Mouse (Mus musculus) hindbrain, postnatal 0 days (tissue): ENCODE data around the gene Cars2. TPM values are rescaled to one million over a fixed set of nuclear protein-coding genes. Genes with fewer than 3 reads are reported as not detected.
"Not testable (repeated sequence)": the region's sequence is repeated elsewhere in the genome, so short reads cannot be mapped to it uniquely, and the experiment has no call there.

Experiments used
- ATAC-seq: fragments of 200-750 bp; cut with Nextera tagmentation; 2 replicates; pipeline ENCODE4 v1.8.0; 2017; ENCODE audit warnings: mild to moderate bottlenecking, moderate TSS enrichment, moderate library complexity
- DNase-seq: peaks from one replicate; pipeline ENCODE4 v3.0.0-alpha.2; 2015; ENCODE audit warnings: low spot score
- H3K27ac ChIP-seq: fragments of 300-500 bp; sonication (generic); 2 replicates; pipeline ENCODE4 v1.5.1; 2014; ENCODE audit warnings: mild to moderate bottlenecking
- H3K27me3 ChIP-seq: fragments of 300-500 bp; sonication (generic); 2 replicates; pipeline ENCODE4 v1.6.1; 2014; ENCODE audit warnings: low read length, mixed read lengths; ENCODE audit not compliant: insufficient read depth
- H3K36me3 ChIP-seq: fragments of 300-500 bp; sonication (generic); 2 replicates; pipeline ENCODE4 v1.6.1; 2014; ENCODE audit warnings: low read length, mixed read lengths; ENCODE audit not compliant: insufficient read depth
- H3K4me1 ChIP-seq: fragments of 300-500 bp; sonication (generic); 2 replicates; pipeline ENCODE4 v1.6.1; 2014; ENCODE audit warnings: antibody characterized with exemption, low read length, mixed read lengths; ENCODE audit not compliant: insufficient read depth
- H3K4me2 ChIP-seq: fragments of 300-500 bp; sonication (generic); 2 replicates; pipeline ENCODE4 v1.6.1; 2014; ENCODE audit warnings: low read depth, mild to moderate bottlenecking, low read length, moderate library complexity, mixed read lengths
- H3K4me3 ChIP-seq: fragments of 300-500 bp; sonication (generic); 2 replicates; pipeline ENCODE4 v1.5.1; 2014; ENCODE audit warnings: low read length
- H3K9ac ChIP-seq: fragments of 300-500 bp; sonication (generic); replicated peaks from 2 replicates; pipeline ENCODE4 v1.6.1; 2014; ENCODE audit warnings: mild to moderate bottlenecking, low read length, moderate library complexity, mixed read lengths
- H3K9me3 ChIP-seq: fragments of 300-500 bp; sonication (generic); 2 replicates; pipeline ENCODE4 v1.6.1; 2016; ENCODE audit warnings: low read length, mixed read lengths
- CTCF ChIP-seq: IDR thresholded peaks from 2 replicates; pipeline ENCODE4 v1.5.1; 2016; ENCODE audit warnings: antibody characterized with exemption, control low read depth, low read depth
- WGBS: fragments of 180-500 bp; shearing (Covaris S2); extraction: QIAGEN DNeasy Blood & Tissue Kit; methylation state at CpG from one replicate; pipeline ENCODE4 v1.1.7; 2014; 5-methylcytosine and 5-hydroxymethylcytosine counted together
- polyA plus RNA-seq: library from polyadenylated mRNA; unstranded; fragments of >200 nt; fragmentation: Nextera tagmentation; extraction: Ambion mirVana; gene quantifications from 2 replicates; pipeline ENCODE4 v1.2.1, GENCODE M21; 2015
- total RNA-seq: library from RNA; depleted of rRNA; stranded (reverse); fragments of >200 nt; gene quantifications from 2 replicates; pipeline ENCODE4 v1.2.3, GENCODE M21; 2014

The Cars2 gene
- total and polyA plus RNA-seq, 2 experiments from 2014 or later, result 19.3 to 42.6 TPM

- no peak overlapping the region for H3K27ac ChIP-seq
- ATAC-seq (no peak), DNase-seq (no peak)
- no peaks in the 10 kb centered on the region for H3K36me3 ChIP-seq
- 57% methylated on average over 16 of the region's 16 CpGs for WGBS
- H3K4me3 ChIP-seq, result no peak overlapping the region
- H3K4me1 ChIP-seq, result no peaks in the 10 kb centered on the region
- H3K9me3 ChIP-seq, result no peaks in the 10 kb centered on the region
- TF ChIP-seq CTCF, result no peak
- H3K27me3 ChIP-seq, result no peaks in the 10 kb centered on the region
- no peak overlapping the region for H3K9ac ChIP-seq
- no peak overlapping the region for H3K4me2 ChIP-seq
Observed at GRCm38 (mm10) chr8:11575604-11576384, 25.2 kb upstream of the Cars2 start.

GRCm38 (mm10) chr8:11574911-11575603 is 24.5 kb upstream of the Cars2 start:
- H3K36me3 ChIP-seq, result no peaks in the 10 kb centered on the region
- ATAC-seq (no peak), DNase-seq (no peak)
- H3K9ac ChIP-seq, result no peak overlapping the region
- no peak for TF ChIP-seq CTCF
- H3K4me1 ChIP-seq, result no peaks in the 10 kb centered on the region
- no peak overlapping the region for H3K27ac ChIP-seq
- no peak overlapping the region for H3K4me3 ChIP-seq
- no peak overlapping the region for H3K4me2 ChIP-seq
- H3K9me3 ChIP-seq, result no peaks in the 10 kb centered on the region
- no peaks in the 10 kb centered on the region for H3K27me3 ChIP-seq
- 78% methylated on average over 9 of the region's 9 CpGs for WGBS

GRCm38 (mm10) chr8:11572428-11572827 is 21.8 kb upstream of the Cars2 start:
- H3K36me3 ChIP-seq, result no peaks in the 10 kb centered on the region
- H3K4me1 ChIP-seq, result no peaks in the 10 kb centered on the region
- 76% methylated on average over 6 of the region's 6 CpGs for WGBS
- H3K4me3 ChIP-seq, result no peak overlapping the region
- no peak overlapping the region for H3K9ac ChIP-seq
- H3K9me3 ChIP-seq, result no peaks in the 10 kb centered on the region
- no peak overlapping the region for H3K27ac ChIP-seq
- DNase-seq, result no peak
- no peaks in the 10 kb centered on the region for H3K27me3 ChIP-seq
- TF ChIP-seq CTCF, result no peak
- H3K4me2 ChIP-seq, result no peak overlapping the region
- ATAC-seq, result no peak

DNA sequence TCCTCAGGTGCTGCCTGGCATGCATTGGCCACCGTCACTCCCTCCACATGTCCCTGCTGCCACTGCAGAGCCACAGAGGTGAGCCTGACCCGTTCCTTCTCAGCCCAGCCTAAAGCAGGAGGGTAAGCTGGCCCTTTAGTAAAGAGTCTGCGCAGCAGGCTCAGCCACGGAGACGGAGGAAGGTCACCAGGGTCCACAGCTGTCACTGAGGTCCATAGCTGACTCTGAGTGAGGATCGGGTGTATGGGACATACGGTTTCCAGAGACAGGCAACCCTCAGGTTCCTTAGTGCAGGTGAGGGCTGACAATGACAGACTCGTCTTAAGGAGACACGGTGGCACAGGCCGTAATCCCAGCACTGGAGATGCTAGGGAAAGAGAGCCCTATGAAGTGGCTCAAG is 21.4 kb upstream of the Cars2 start:
- no peak for TF ChIP-seq CTCF
- Histone ChIP-seq H3K4me1 (no peaks in the 10 kb centered on the region), H3K4me3 (no peak overlapping the region), H3K4me2 (no peak overlapping the region), H3K9me3 (no peaks in the 10 kb centered on the region), H3K36me3 (no peaks in the 10 kb centered on the region), H3K27me3 (no peaks in the 10 kb centered on the region), H3K9ac (no peak overlapping the region), H3K27ac (no peak overlapping the region)
- WGBS, result 87% methylated on average over 10 of the region's 10 CpGs
- DNase-seq (no peak), ATAC-seq (no peak)

GRCm38 (mm10) chr8:11570742-11571141 is 20.2 kb upstream of the Cars2 start:
- no peak overlapping the region for H3K9ac ChIP-seq
- H3K27me3 ChIP-seq, result no peaks in the 10 kb centered on the region
- ATAC-seq (no peak), DNase-seq (no peak)
- no peak for TF ChIP-seq CTCF
- no peak overlapping the region for H3K4me3 ChIP-seq
- no peak overlapping the region for H3K27ac ChIP-seq
- H3K36me3 ChIP-seq, result no peaks in the 10 kb centered on the region
- H3K9me3 ChIP-seq, result no peaks in the 10 kb centered on the region
- WGBS, result 89% methylated on average over 4 of the region's 4 CpGs
- H3K4me1 ChIP-seq, result no peaks in the 10 kb centered on the region
- no peak overlapping the region for H3K4me2 ChIP-seq

DNA sequence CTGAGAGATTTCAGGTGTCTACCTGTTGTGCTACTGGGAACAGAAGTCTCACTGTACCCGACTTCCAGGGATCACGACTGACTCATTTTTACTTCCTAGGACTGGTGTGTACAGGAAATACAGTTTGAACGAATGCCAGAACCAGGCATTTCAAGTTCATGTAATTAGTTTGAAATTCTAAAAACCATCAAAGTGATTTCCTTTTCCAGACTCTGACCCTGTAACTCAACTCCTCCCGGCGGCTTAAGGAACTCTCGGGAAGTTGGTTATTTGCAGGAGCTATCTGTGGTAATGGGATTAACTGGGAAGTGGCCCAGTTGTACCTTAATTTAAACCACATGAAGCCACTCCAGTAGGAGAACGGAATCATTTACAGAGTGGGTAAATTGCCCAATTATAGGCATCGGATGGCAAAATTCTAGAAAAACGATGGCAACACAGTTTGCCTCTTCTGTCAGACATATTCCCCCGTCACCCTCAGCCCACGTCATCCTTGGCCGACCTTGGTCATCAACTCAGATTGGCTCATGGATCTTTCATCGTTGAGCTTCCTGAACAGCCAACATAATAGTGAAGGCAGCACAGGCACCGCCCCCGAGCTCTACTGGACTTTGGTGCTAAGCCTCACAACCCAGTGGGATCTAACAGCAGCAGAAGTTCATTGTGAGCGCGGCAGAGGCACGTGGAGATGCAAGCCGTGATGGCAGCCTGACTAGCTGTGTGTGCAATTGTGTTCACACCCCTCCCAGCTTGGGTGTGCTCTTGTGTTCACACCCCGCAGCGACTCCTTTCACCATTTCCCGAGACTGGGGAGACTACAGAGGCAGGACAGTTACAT is 18.9 kb upstream of the Cars2 start:
- DNase-seq (no peak), ATAC-seq (no peak)
- TF ChIP-seq CTCF, result no peak
- Histone ChIP-seq H3K9ac (no peak overlapping the region), H3K4me2 (no peak overlapping the region), H3K27me3 (no peaks in the 10 kb centered on the region), H3K4me3 (no peak overlapping the region), H3K9me3 (no peaks in the 10 kb centered on the region), H3K4me1 (no peaks in the 10 kb centered on the region), H3K36me3 (no peaks in the 10 kb centered on the region), H3K27ac (no peak overlapping the region)
- 88% methylated on average over 22 of the region's 22 CpGs for WGBS

GRCm38 (mm10) chr8:11568193-11568592 is 17.6 kb upstream of the Cars2 start:
- not testable (repeated sequence) for H3K4me1 ChIP-seq, H3K9ac ChIP-seq, H3K27ac ChIP-seq, H3K27me3 ChIP-seq, ATAC-seq, DNase-seq, H3K9me3 ChIP-seq, H3K4me2 ChIP-seq, H3K36me3 ChIP-seq, H3K4me3 ChIP-seq
- WGBS, result 98% methylated on average over 2 of the region's 2 CpGs
